In the genomic region with DNA sequence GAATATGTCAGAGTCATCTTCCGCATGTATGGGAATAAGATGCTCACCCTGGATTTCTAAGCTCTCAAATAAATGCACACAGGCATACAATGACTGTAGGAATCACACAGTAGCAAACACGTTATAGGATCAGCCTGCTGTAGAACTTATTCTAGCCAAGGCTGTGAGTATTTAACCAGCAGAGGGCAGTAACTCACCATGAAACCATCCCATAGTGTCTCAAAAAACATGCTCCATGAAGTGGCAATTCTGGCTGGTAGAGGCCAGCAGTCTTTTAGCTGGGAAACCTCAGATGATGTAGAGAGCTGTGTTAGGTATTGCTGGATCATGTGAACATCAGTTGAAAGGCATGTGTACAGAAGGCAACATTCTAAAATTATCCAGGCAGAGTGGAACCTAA, we compare ENCODE assay signal across 8 mouse cellular contexts. TPM values are rescaled to one million over a fixed set of nuclear protein-coding genes. Genes with fewer than 3 reads are reported as not detected.
DNase-seq lines count a peak whose midpoint lies in the region; ATAC-seq and TF ChIP-seq lines count a peak whose summit lies in the region.

No protein-coding gene starts in this region.

- WGBS in forebrain, embryonic 15.5 days = 40% methylated on average over 2 of the region's 2 CpGs
- WGBS in limb, embryonic 14.5 days = 38% methylated on average over 2 of the region's 2 CpGs

- no peak for DNase-seq in testis, postnatal 10 days (ENCODE audit: low spot score)
- peak; percentile 66 for DNase-seq in adrenal gland, postnatal 14 days
- peak; percentile 63 for DNase-seq in kidney, adult 9 months
- peak; percentile 85 for DNase-seq in limb, embryonic 14.5 days (ENCODE audit: low spot score)
- DNase-seq in right cerebral cortex, adult 2 months (ENCODE audit: low spot score in 2 of 2) = peak; percentile 78 to 83
- DNase-seq in spleen, postnatal 4 days (ENCODE audit: low spot score in 2 of 2) = no peak

- H3K4me1 ChIP-seq in testis, adult 2 months (ENCODE audit: control insufficient read depth, insufficient read depth, low read length) = no peaks in the 10 kb centered on the region
- H3K4me1 ChIP-seq in forebrain, embryonic 15.5 days = no peaks in the 10 kb centered on the region
- no peaks in the 10 kb centered on the region for H3K4me1 ChIP-seq in limb, embryonic 14.5 days (ENCODE audit: control insufficient read depth, insufficient read depth, low read length)

- peak; percentile 57 for ATAC-seq in forebrain, embryonic 15.5 days (replicated peaks)
- no peak for ATAC-seq in limb, embryonic 14.5 days (ENCODE audit: low FRiP score, low read depth)

- no peak overlapping the region for H3K4me3 ChIP-seq in testis, adult 2 months (ENCODE audit: control insufficient read depth, low read depth, low read length)
- H3K4me3 ChIP-seq in forebrain, embryonic 15.5 days = no peak overlapping the region
- H3K4me3 ChIP-seq in limb, embryonic 14.5 days (replicated peaks; ENCODE audit: low read length) = no peak overlapping the region

- TF ChIP-seq CTCF in testis, adult 2 months (IDR thresholded peaks at IDR 0.05; ENCODE audit: control insufficient read depth, insufficient read depth, insufficient replicate concordance, low read depth, low read length) = peak; percentile 8; the same call in 1 of the 2 replicates

- H3K27ac ChIP-seq in testis, adult 2 months (ENCODE audit: control insufficient read depth, insufficient read depth, low read depth, low read length) = no peak overlapping the region
- no peak overlapping the region for H3K27ac ChIP-seq in forebrain, embryonic 15.5 days (replicated peaks)
- H3K27ac ChIP-seq in limb, embryonic 14.5 days (replicated peaks; ENCODE audit: low read depth, low read length) = no peak overlapping the region

- no peak overlapping the region for H3K9ac ChIP-seq in forebrain, embryonic 15.5 days (replicated peaks)
- H3K9ac ChIP-seq in limb, embryonic 14.5 days (ENCODE audit: low read depth, low read length, severe bottlenecking) = no peak overlapping the region

- no peak overlapping the region for H3K4me2 ChIP-seq in forebrain, embryonic 15.5 days (replicated peaks)
- H3K4me2 ChIP-seq in limb, embryonic 14.5 days (replicated peaks; ENCODE audit: low read depth, low read length, severe bottlenecking) = no peak overlapping the region

- no peaks in the 10 kb centered on the region for H3K27me3 ChIP-seq in testis, adult 2 months (ENCODE audit: control insufficient read depth, insufficient read depth, low read length)
- H3K27me3 ChIP-seq in forebrain, embryonic 15.5 days = no peaks in the 10 kb centered on the region
- H3K27me3 ChIP-seq in limb, embryonic 14.5 days (ENCODE audit: control insufficient read depth, insufficient read depth, low read length) = no peaks in the 10 kb centered on the region

- no peaks in the 10 kb centered on the region for H3K36me3 ChIP-seq in testis, adult 2 months (ENCODE audit: control insufficient read depth, insufficient read depth, low read length)
- no peaks in the 10 kb centered on the region for H3K36me3 ChIP-seq in forebrain, embryonic 15.5 days
- no peaks in the 10 kb centered on the region for H3K36me3 ChIP-seq in limb, embryonic 14.5 days (ENCODE audit: control insufficient read depth, insufficient read depth, low read length)

- TF ChIP-seq POLR2A in testis, adult 2 months (IDR thresholded peaks at IDR 0.05; ENCODE audit: control insufficient read depth, low read depth, low read length) = no peak
- no peak for TF ChIP-seq POLR2A in limb, embryonic 14.5 days (IDR thresholded peaks at IDR 0.05; ENCODE audit: borderline replicate concordance, extremely low read depth, insufficient read depth, insufficient read length)

- no peaks in the 10 kb centered on the region for H3K9me3 ChIP-seq in forebrain, embryonic 15.5 days
- no peaks in the 10 kb centered on the region for H3K9me3 ChIP-seq in limb, embryonic 14.5 days (ENCODE audit: control insufficient read depth, low read length)

RNA-seq across cellular contexts. Expression of a gene that starts 45.3 kb away (rescaled TPM):
- polyA plus RNA-seq in testis, adult 2 months (2012; rRNA removed) = 0.04 TPM in 1 of 2 replicates, not detected in the other
- total RNA-seq in adrenal gland, postnatal 14 days (2021) = 0.74 TPM in 1 of 2 replicates, not detected in the other
- 0.42 and 3.2 TPM in 2 replicates for polyA plus RNA-seq in forebrain, embryonic 15.5 days (2015; fragmentation: Nextera tagmentation; extraction: Ambion mirVana)
- 4.9 and 6.1 TPM in 2 replicates for polyA plus RNA-seq in limb, embryonic 14.5 days (2012; rRNA removed)
- 0.47 and 1.7 TPM in 2 replicates for polyA plus RNA-seq in limb, embryonic 14.5 days (2014; fragmentation: Nextera tagmentation; extraction: Ambion mirVana)

Comparison
In these comparisons a context has a peak if more than half of its experiments do, and no peak if none do; other contexts are left out.
1. DNase-seq: peak in adrenal gland, postnatal 14 days (single experiment), kidney, adult 9 months (single experiment), limb, embryonic 14.5 days (single experiment) and right cerebral cortex, adult 2 months (2 of 2); none in testis, postnatal 10 days (single experiment) and spleen, postnatal 4 days (0 of 2).